8 mouse cellular contexts compared by ENCODE assay signal in the genomic region with DNA sequence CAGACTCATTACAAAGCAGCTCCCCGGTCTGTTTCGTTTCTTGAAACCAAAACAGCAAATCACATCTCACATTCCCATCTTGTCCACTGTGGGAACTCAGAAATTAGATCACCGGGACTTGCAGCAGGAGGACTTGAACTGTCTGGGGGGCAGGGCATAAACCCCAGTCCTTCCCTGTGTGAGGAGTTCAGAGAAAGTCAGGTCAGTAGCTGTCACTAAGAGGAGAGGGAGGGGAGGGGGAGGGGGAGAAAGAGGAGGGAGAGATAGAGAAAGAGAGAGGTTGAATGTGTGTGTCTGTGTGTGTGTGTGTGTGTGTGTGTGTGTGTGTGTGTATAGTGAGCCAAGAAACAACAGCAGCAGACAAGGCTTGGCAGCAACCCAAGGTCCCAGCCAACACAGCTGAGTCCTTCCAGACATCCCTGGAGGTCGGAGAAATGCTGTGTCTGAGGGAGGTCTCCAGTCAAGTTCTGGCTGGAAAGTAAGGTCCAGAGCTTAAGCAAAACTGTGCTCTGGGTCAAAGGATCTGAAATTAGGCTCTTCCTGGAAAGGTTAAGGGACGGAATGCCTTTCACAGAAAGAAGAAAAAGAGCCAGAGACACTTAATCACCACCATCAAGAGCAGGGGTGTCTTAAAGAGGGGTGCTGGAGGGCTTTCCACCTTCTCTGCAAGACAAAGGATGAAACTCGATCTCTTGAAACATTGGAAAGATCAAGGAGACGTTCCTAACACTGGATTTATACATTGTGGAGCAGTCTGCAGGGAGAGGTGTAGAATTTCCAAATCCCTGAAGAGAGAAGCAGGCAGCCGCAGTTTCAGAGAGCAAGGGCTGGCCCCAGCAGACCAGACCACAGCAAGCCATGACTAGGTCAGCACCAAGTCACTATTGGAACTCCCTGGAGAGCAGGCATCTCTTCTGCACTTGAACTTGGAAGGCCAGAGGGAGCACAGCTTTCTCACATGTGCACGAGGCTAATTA. TPM values are rescaled to one million over a fixed set of nuclear protein-coding genes. Genes with fewer than 3 reads are reported as not detected.
DNase-seq lines count a peak whose midpoint lies in the region; TF ChIP-seq lines count a peak whose summit lies in the region.

No protein-coding gene starts in this region.

- no peaks in the 10 kb centered on the region for H3K27me3 ChIP-seq in cerebellum, adult 2 months (ENCODE audit: control insufficient read depth, insufficient read depth, low read length)
- no peaks in the 10 kb centered on the region for H3K27me3 ChIP-seq in kidney, adult 2 months (replicated peaks; ENCODE audit: control insufficient read depth, insufficient read depth, low read length)

- H3K4me3 ChIP-seq in cerebellum, adult 2 months (replicated peaks; ENCODE audit: insufficient read depth, low read depth, low read length), result no peak overlapping the region
- H3K4me3 ChIP-seq in kidney, adult 2 months (ENCODE audit: insufficient read depth, low read depth, low read length), result no peak overlapping the region

- peaks cover 3% of the 10 kb centered on the region; the same call in 1 of the 2 replicates for H3K4me1 ChIP-seq in cerebellum, adult 2 months (ENCODE audit: control insufficient read depth, insufficient read depth, low read length)
- H3K4me1 ChIP-seq in kidney, adult 2 months (ENCODE audit: control insufficient read depth, insufficient read depth, low read length), result no peaks in the 10 kb centered on the region

- H3K36me3 ChIP-seq in kidney, adult 2 months (ENCODE audit: control insufficient read depth, insufficient read depth, low read length), result no peaks in the 10 kb centered on the region

- WGBS in cerebellum, adult 2 months, result 67% methylated on average over 9 of the region's 9 CpGs
- WGBS in kidney, adult 2 months, result 30% methylated on average over 9 of the region's 9 CpGs

- peak; percentile 17 to 20 for DNase-seq in cerebellum, adult 2 months
- DNase-seq in cerebellum, adult 11-12 months, result no peak
- peak; percentile 54 for DNase-seq in embryo, embryonic 10 days (ENCODE audit: low spot score)
- peak; percentile 69 for DNase-seq in heart, adult 8-10 months (ENCODE audit: low spot score)
- DNase-seq in kidney, adult 2 months, result peak; percentile 74
- DNase-seq in lung, postnatal 4 days, result peak; percentile 77 to 89
- peak; percentile 35 for DNase-seq in testis, postnatal 14 days (ENCODE audit: low spot score)
- no peak for DNase-seq in spleen, postnatal 14 days (ENCODE audit: low spot score in 2 of 2)

- no peak overlapping the region for H3K27ac ChIP-seq in cerebellum, adult 2 months (ENCODE audit: insufficient read depth, low read length)
- H3K27ac ChIP-seq in kidney, adult 2 months (ENCODE audit: insufficient read depth, low read depth, low read length), result no peak overlapping the region

- TF ChIP-seq CTCF in cerebellum, adult 2 months (IDR thresholded peaks at IDR 0.05; ENCODE audit: borderline replicate concordance, insufficient read depth, low read depth, low read length), result no peak
- TF ChIP-seq CTCF in kidney, adult 2 months (conservative IDR thresholded peaks at IDR 0.05; ENCODE audit: insufficient read depth, insufficient read length, low read depth, low read length), result no peak

- no peak for TF ChIP-seq POLR2A in cerebellum, adult 2 months (IDR thresholded peaks at IDR 0.05; ENCODE audit: borderline replicate concordance, insufficient read depth, low read length)
- TF ChIP-seq POLR2A in kidney, adult 2 months (IDR thresholded peaks at IDR 0.05; ENCODE audit: low read depth, low read length), result no peak

RNA-seq across cellular contexts. Expression of a gene that starts 42.4 kb away (rescaled TPM):
- polyA plus RNA-seq in cerebellum, adult 2 months (2012; rRNA removed), result 4.6 and 4.7 TPM in 2 replicates
- 1 to 10 TPM; 2.4 to 6.9 (median 4.2) TPM for total RNA-seq in heart, adult 8-10 months (2022)
- 1.9 and 2.5 TPM in 2 replicates for polyA plus RNA-seq in kidney, adult 2 months (2012; rRNA removed)

Comparison
In these comparisons a context has a peak if more than half of its experiments do, and no peak if none do; other contexts are left out.
1. DNase-seq: peak in cerebellum, adult 2 months (2 of 2), embryo, embryonic 10 days (single experiment), heart, adult 8-10 months (single experiment), kidney, adult 2 months (single experiment), lung, postnatal 4 days (2 of 2) and testis, postnatal 14 days (single experiment); none in cerebellum, adult 11-12 months (single experiment) and spleen, postnatal 14 days (0 of 2).